Mouse (Mus musculus) megakaryocyte, embryonic 14.5 days (primary cell): ENCODE results near the gene Crtc3. TPM values are rescaled to one million over a fixed set of nuclear protein-coding genes. Genes with fewer than 3 reads are reported as not detected.

Experiments
- H3K27me3 ChIP-seq: replicated peaks from 2 replicates; pipeline ENCODE3; 2012; ENCODE audit warnings: inconsistent platforms
- H3K36me3 ChIP-seq: replicated peaks from 2 replicates; pipeline ENCODE3; 2012; ENCODE audit warnings: low read length, inconsistent platforms, mixed read lengths
- H3K4me1 ChIP-seq: 2 replicates; pipeline ENCODE4 v1.6.1; 2012; ENCODE audit warnings: inconsistent platforms
- H3K4me3 ChIP-seq: replicated peaks from 2 replicates; pipeline ENCODE3; 2012; ENCODE audit warnings: moderate library complexity, mild to moderate bottlenecking, inconsistent platforms
- H3K9me3 ChIP-seq: 2 replicates; pipeline ENCODE4 v1.6.1; 2012; ENCODE audit warnings: inconsistent platforms
- FLI1 ChIP-seq: IDR thresholded peaks from 2 replicates; pipeline ENCODE4 v1.6.1; 2012; ENCODE audit warnings: low read length, inconsistent platforms, mixed read lengths
- GATA1 ChIP-seq: IDR thresholded peaks from 3 replicates; pipeline ENCODE4 v1.6.1; 2012; ENCODE audit warnings: mixed read lengths, low read length, inconsistent platforms, borderline replicate concordance
- polyA plus RNA-seq: library from polyadenylated mRNA; stranded (reverse); fragments of >175 nt; gene quantifications from 2 replicates; pipeline ENCODE4 v1.2.3, GENCODE M21; 2012; ENCODE audit warnings: low replicate concordance; ENCODE audit not compliant: insufficient read depth

Gene Crtc3
- polyA plus RNA-seq, 1 experiment = 9.4 TPM

GRCm38 (mm10) chr7:80689221-80689591 is 529 bp upstream of the Crtc3 start:
- TF ChIP-seq GATA1 (no peak), FLI1 (no peak)
- Histone ChIP-seq H3K4me3 (peak overlapping the region; percentile 98), H3K36me3 (peaks cover 1% of the 10 kb centered on the region), H3K9me3 (no peaks in the 10 kb centered on the region), H3K27me3 (no peaks in the 10 kb centered on the region), H3K4me1 (peaks cover 38% of the 10 kb centered on the region)

DNA sequence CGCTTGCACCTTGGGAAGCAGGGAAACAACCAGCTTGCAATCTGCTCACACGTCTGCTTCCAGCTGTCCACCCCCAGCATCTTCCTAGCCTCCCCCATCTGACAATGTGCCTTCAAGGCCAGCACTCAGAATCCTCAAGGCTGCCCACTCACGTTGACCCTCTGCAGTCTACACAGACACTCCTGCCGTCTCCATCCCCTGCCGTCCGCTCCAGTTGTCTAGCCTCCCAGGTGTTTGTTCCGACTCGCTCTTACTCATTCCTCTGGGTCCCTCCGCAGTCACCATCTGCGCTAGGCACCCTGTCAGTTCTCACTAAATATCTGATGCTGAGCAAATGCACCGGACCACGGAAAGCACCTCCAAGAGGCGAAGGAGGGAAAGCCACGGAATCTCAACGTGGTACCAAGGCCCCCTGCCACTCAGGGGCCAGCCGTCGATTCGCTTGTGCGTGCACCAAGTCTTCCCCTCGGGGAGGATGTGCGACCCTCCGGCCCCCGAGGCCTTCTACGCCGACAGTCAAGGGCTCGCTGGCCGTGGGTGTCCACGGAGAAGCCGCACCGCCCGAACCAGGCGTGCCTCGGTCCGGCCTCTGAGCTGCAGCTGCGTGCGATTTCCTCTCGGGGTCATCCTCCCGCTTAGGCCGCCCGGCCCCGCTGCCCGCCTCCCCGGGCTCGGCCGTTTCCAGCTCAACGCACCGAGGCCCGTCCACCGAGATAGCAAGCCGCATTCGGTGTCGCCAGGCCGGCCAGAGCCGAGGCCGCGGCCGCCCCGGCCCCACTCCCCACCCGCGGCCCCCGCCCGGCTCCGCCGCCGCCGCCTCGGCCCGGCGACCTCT is 739 bp downstream of the Crtc3 start:
- TF ChIP-seq FLI1 = no peak
- TF ChIP-seq GATA1 = no peak
- Histone ChIP-seq H3K36me3 (peaks cover 8% of the 10 kb centered on the region), H3K27me3 (no peaks in the 10 kb centered on the region), H3K9me3 (no peaks in the 10 kb centered on the region), H3K4me1 (peaks cover 46% of the 10 kb centered on the region), H3K4me3 (peak overlapping the region; percentile 98)

DNA sequence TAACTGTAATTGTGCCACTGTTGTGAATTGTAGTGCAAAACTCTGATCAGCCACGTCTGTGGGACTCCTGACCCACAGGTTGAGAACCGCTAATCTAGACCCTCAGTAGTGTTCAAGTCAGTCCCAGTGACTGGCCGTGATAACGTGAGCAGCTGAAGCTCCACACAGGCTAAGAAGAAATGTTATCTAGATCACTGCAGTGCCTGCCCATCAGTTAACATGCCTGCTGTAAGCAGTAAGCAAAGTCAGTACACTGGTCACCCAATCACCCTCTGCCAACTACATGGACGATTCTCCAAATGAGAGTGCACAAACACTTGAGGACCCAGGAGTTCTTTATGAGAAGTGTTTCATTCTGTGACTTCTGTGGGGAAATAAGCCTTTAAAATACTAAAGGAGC is 3.0 kb downstream of the Crtc3 start:
- H3K4me1 ChIP-seq = peaks cover 62% of the 10 kb centered on the region
- H3K9me3 ChIP-seq = no peaks in the 10 kb centered on the region
- H3K36me3 ChIP-seq = peaks cover 12% of the 10 kb centered on the region
- H3K27me3 ChIP-seq = no peaks in the 10 kb centered on the region
- no peak overlapping the region for H3K4me3 ChIP-seq
- no peak for TF ChIP-seq FLI1
- TF ChIP-seq GATA1 = no peak

DNA sequence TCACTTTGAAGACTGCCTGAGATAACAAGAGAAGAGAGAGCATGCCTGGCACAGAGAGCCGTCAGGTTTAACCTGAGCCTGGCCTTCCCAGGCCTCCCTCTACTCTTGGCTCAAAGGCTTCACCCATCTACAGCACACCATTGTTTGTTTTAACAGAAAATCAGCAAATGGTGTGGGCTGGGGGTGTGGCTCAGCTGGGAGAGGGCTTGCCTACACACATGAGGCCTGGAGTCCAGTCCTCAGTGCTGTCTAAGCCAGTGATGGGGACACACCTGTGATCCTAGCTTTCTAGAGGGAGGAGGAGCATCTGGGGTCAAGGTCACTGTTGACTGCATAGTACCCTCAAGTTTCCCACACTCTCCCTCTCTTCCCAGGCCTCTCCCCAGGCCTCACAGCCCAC is 6.0 kb downstream of the Crtc3 start:
- no peaks in the 10 kb centered on the region for H3K27me3 ChIP-seq
- no peak for TF ChIP-seq GATA1
- no peak for TF ChIP-seq FLI1
- peaks cover 12% of the 10 kb centered on the region for H3K36me3 ChIP-seq
- peaks cover 62% of the 10 kb centered on the region for H3K4me1 ChIP-seq
- peak overlapping the region; percentile 14 for H3K4me3 ChIP-seq
- H3K9me3 ChIP-seq = no peaks in the 10 kb centered on the region

DNA sequence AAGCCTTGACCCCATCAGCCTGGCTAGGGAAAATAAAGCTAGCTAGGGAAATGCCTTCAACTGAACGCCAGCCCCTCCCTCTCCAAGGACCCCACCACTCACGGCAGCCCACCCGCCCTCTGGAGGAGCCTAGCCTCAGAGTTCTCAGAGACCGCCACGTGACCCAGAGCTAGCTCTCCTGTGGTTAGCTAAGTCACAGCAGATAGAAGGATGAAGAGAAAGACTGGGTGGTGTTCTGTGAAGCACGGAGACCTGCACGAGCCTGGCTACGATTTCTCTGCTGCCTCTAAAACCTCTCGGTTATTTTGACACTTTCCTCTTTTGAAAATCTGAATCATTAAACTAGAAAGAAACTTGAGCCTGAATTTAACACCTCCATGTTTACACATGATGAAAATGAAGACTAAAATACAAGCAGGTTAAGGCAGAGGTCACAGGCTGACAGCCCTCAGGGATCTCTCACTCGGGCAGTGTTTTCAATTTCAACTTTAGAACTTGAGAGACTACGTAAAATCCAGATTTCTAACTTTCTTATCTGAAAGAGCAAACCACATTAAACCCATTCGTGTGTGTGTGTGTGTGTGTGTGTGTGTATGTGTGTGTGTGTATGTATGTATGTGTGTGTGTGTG is 8.3 kb downstream of the Crtc3 start:
- no peak for TF ChIP-seq GATA1
- H3K4me3 ChIP-seq = peak overlapping the region; percentile 69
- H3K27me3 ChIP-seq = no peaks in the 10 kb centered on the region
- H3K4me1 ChIP-seq = peaks cover 53% of the 10 kb centered on the region
- H3K36me3 ChIP-seq = peaks cover 31% of the 10 kb centered on the region
- no peaks in the 10 kb centered on the region for H3K9me3 ChIP-seq

- Histone ChIP-seq H3K4me3 (no peak overlapping the region), H3K27me3 (no peaks in the 10 kb centered on the region), H3K9me3 (no peaks in the 10 kb centered on the region), H3K36me3 (peaks cover 66% of the 10 kb centered on the region), H3K4me1 (peaks cover 75% of the 10 kb centered on the region)
- no peak for TF ChIP-seq FLI1
- no peak for TF ChIP-seq GATA1
Observed at GRCm38 (mm10) chr7:80672323-80672722, 16.4 kb downstream of the Crtc3 start.

GRCm38 (mm10) chr7:80670889-80671288 is 17.8 kb downstream of the Crtc3 start:
- Histone ChIP-seq H3K4me1 (peaks cover 81% of the 10 kb centered on the region), H3K9me3 (no peaks in the 10 kb centered on the region)
- TF ChIP-seq FLI1 (no peak), GATA1 (no peak)

DNA sequence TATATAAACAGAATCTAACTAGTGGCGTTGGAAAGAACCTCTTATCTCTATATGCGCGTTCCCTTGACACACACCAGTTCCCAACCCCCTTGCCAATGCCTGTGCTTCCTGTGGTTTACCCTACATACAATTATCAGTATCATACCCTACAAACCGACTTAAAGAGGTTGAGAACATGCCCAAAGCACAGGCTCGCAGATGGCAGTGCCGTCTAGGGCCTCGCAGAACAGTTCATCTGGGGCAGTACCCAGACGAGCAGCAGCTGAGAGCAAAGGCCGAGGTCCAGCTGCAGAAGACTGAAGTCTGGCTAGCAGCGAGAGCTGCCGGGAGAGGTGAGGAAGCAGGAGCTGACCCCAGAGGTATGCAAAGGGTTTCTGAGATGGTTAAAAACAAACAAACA is 21.5 kb downstream of the Crtc3 start:
- no peaks in the 10 kb centered on the region for H3K27me3 ChIP-seq
- H3K4me3 ChIP-seq = peak overlapping the region; percentile 89
- TF ChIP-seq GATA1 = 0 out of 3 replicates have a peak, but pooled peaks have one; percentile 42
- no peak for TF ChIP-seq FLI1
- peaks cover 96% of the 10 kb centered on the region for H3K4me1 ChIP-seq
- H3K36me3 ChIP-seq = peaks cover 38% of the 10 kb centered on the region
- no peaks in the 10 kb centered on the region for H3K9me3 ChIP-seq

More at GRCm38 (mm10) chr7:80670889-80671288, 17.8 kb downstream of the Crtc3 start:
- Histone ChIP-seq H3K27me3 (no peaks in the 10 kb centered on the region), H3K4me3 (no peak overlapping the region), H3K36me3 (peaks cover 56% of the 10 kb centered on the region)

DNA sequence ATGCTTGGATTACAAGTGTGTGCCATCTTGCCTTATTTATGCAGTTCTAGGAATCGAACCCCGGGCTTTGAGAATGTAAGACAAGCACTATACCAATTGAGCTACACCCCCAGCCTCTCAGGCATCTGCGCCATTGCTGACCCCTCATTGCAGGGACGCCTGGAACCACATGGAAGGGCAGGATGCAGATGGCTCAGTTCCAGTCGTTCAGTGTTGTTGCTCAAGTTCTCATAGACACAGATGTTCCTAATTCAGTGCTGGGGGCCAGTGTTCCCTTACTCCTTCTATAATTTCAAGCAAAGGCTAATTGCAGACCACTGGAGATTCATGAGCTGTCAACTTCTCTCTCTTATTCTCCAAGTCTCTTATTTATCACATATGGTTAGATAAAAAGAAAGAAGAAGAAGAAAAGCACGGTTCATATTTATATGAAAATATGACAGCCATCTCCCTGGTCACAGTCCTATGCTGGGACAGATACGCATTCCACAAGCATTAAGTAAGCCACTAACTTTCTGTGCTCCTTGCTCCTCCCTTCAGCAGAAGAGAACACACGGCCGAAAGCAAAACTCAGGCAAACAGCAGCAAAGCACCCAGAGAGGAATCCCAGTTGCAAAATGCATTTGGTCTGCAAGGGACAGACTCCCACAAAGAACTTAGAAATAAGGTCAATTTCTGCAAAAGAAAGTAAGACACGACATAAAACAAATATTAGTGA is 22.3 kb downstream of the Crtc3 start:
- TF ChIP-seq GATA1 (no peak), FLI1 (no peak)
- Histone ChIP-seq H3K9me3 (no peaks in the 10 kb centered on the region), H3K4me1 (peaks cover 94% of the 10 kb centered on the region), H3K27me3 (no peaks in the 10 kb centered on the region), H3K36me3 (peaks cover 34% of the 10 kb centered on the region), H3K4me3 (peak overlapping the region; percentile 89)
